Mouse (Mus musculus) layer of hippocampus, postnatal 10 days (tissue): ENCODE measurements around the gene Mrtfa. TPM values are rescaled to one million over a fixed set of nuclear protein-coding genes. Genes with fewer than 3 reads are reported as not detected.

ENCODE experiments used
- DNase-seq, 2 experiments: peaks; one replicate each; pipeline ENCODE4 v3.0.0; 2021; ENCODE audit warnings: low spot score in 2 of 2
- total RNA-seq, 2 experiments: library from RNA; stranded (reverse); gene quantifications; 2 replicates each; pipeline ENCODE4 v1.2.3; 2021

The Mrtfa gene
- total RNA-seq, 2 experiments from 2014 or later: 56.5 to 61.3 TPM

- DNase-seq: no peak
Observed at GRCm38 (mm10) chr15:81034119-81034518, 156.4 kb downstream of the Mrtfa start.

- DNase-seq: no peak
Observed at GRCm38 (mm10) chr15:81032941-81033629, 157.5 kb downstream of the Mrtfa start.

- no peak for DNase-seq
Observed at GRCm38 (mm10) chr15:81031611-81032010, 158.9 kb downstream of the Mrtfa start.

- no peak for DNase-seq
Observed at GRCm38 (mm10) chr15:81030891-81031425, 159.6 kb downstream of the Mrtfa start.

- peak; percentile 85 to 89 for DNase-seq
Observed at GRCm38 (mm10) chr15:81027378-81028173, 163.0 kb downstream of the Mrtfa start.

- no peak for DNase-seq
Observed at GRCm38 (mm10) chr15:81026901-81027300, 163.7 kb downstream of the Mrtfa start.

GRCm38 (mm10) chr15:81023842-81024241, 166.7 kb downstream of the Mrtfa start:
- no peak for DNase-seq

GRCm38 (mm10) chr15:81022437-81022836, 168.1 kb downstream of the Mrtfa start:
- no peak for DNase-seq

GRCm38 (mm10) chr15:81021377-81021776, 169.2 kb downstream of the Mrtfa start:
- no peak for DNase-seq

GRCm38 (mm10) chr15:81017308-81017707, 173.2 kb downstream of the Mrtfa start:
- no peak for DNase-seq

- DNase-seq: no peak
Observed at GRCm38 (mm10) chr15:81016488-81016887, 174.1 kb downstream of the Mrtfa start.

GRCm38 (mm10) chr15:81015068-81015744, 175.4 kb downstream of the Mrtfa start:
- no peak for DNase-seq

- DNase-seq: no peak
Observed at GRCm38 (mm10) chr15:81013186-81013585, 177.4 kb downstream of the Mrtfa start.

- no peak for DNase-seq
Observed at GRCm38 (mm10) chr15:81012359-81012758, 178.2 kb downstream of the Mrtfa start.

- no peak for DNase-seq
Observed at GRCm38 (mm10) chr15:81011523-81011922, 179.0 kb downstream of the Mrtfa start.

- no peak for DNase-seq
Observed at GRCm38 (mm10) chr15:81010114-81010513, 180.4 kb downstream of the Mrtfa start.

GRCm38 (mm10) chr15:81008689-81009123, 181.9 kb downstream of the Mrtfa start:
- no peak for DNase-seq

GRCm38 (mm10) chr15:81007905-81008304, 182.7 kb downstream of the Mrtfa start:
- DNase-seq: no peak

- no peak for DNase-seq
Observed at GRCm38 (mm10) chr15:81007339-81007738, 183.2 kb downstream of the Mrtfa start.

GRCm38 (mm10) chr15:81006127-81006735, 184.3 kb downstream of the Mrtfa start:
- no peak for DNase-seq
